Mouse (Mus musculus) limb, embryonic 14.5 days (tissue): ENCODE measurements around the gene Scd4. TPM values are rescaled to one million over a fixed set of nuclear protein-coding genes. Genes with fewer than 3 reads are reported as not detected.

Experiments
- ATAC-seq: fragments of 200-750 bp; cut with Nextera tagmentation; 2 replicates; pipeline ENCODE4 v1.8.0; 2017; ENCODE audit warnings: low read depth, moderate number of reproducible peaks, moderate TSS enrichment; ENCODE audit not compliant: low FRiP score
- DNase-seq: peaks from one replicate; pipeline ENCODE4 v3.0.0-alpha.2; 2015; ENCODE audit warnings: low spot score
- H3K27ac ChIP-seq: fragments of 300-500 bp; sonication (generic); replicated peaks from 2 replicates; pipeline ENCODE4 v1.5.1; 2014; ENCODE audit warnings: low read depth, mild to moderate bottlenecking, low read length, moderate library complexity, mixed read lengths
- H3K27me3 ChIP-seq: fragments of 300-500 bp; sonication (generic); 2 replicates; pipeline ENCODE4 v1.6.1; 2014; ENCODE audit warnings: low read length, mixed read lengths; ENCODE audit not compliant: control insufficient read depth, insufficient read depth
- H3K36me3 ChIP-seq: fragments of 300-500 bp; sonication (generic); 2 replicates; pipeline ENCODE4 v1.6.1; 2014; ENCODE audit warnings: mild to moderate bottlenecking, low read length, moderate library complexity, mixed read lengths; ENCODE audit not compliant: control insufficient read depth, insufficient read depth
- H3K4me1 ChIP-seq: fragments of 300-500 bp; sonication (generic); 2 replicates; pipeline ENCODE4 v1.6.1; 2014; ENCODE audit warnings: antibody characterized with exemption, low read length, mixed read lengths; ENCODE audit not compliant: control insufficient read depth, insufficient read depth
- H3K4me2 ChIP-seq: fragments of 300-500 bp; sonication (generic); replicated peaks from 2 replicates; pipeline ENCODE4 v1.6.1; 2014; ENCODE audit warnings: low read depth, mild to moderate bottlenecking, low read length, moderate library complexity; ENCODE audit not compliant: severe bottlenecking
- H3K4me3 ChIP-seq: fragments of 300-500 bp; sonication (generic); replicated peaks from 2 replicates; pipeline ENCODE4 v1.5.1; 2014; ENCODE audit warnings: low read length
- H3K9ac ChIP-seq: fragments of 300-500 bp; sonication (generic); 2 replicates; pipeline ENCODE4 v1.6.1; 2014; ENCODE audit warnings: mild to moderate bottlenecking, low read depth, low read length, moderate library complexity; ENCODE audit not compliant: severe bottlenecking
- H3K9me3 ChIP-seq: fragments of 300-500 bp; sonication (generic); 2 replicates; pipeline ENCODE4 v1.6.1; 2016; ENCODE audit warnings: low read length; ENCODE audit not compliant: control insufficient read depth
- POLR2A ChIP-seq: fragments of 200-500 bp; IDR thresholded peaks from 2 replicates; pipeline ENCODE4 v1.8.0; 2012; ENCODE audit warnings: inconsistent platforms, mild to moderate bottlenecking, moderate library complexity, borderline replicate concordance; ENCODE audit not compliant: insufficient read depth, insufficient read length; ENCODE audit errors: extremely low read depth
- WGBS: fragments of 180-500 bp; shearing (Covaris S2); extraction: QIAGEN DNeasy Blood & Tissue Kit; methylation state at CpG from one replicate; pipeline ENCODE4 v1.1.7; 2014; 5-methylcytosine and 5-hydroxymethylcytosine counted together
- polyA plus RNA-seq, 2 experiments: library from polyadenylated mRNA; depleted of rRNA in 1 of 2; stranded (reverse) in 1 of 2; unstranded in 1 of 2; fragments of >200 nt; fragmentation: Nextera tagmentation in 1 of 2; extraction: Ambion mirVana in 1 of 2; gene quantifications; 2 replicates each; pipeline versions ENCODE4 v1.2.1 to v1.2.3; 2012 to 2014

Gene Scd4
- polyA plus RNA-seq, 2 experiments = 0.12 to 0.80 TPM

GRCm38 (mm10) chr19:44304419-44304818, 28.5 kb upstream of the Scd4 start:
- no peak overlapping the region for H3K9ac ChIP-seq
- 83% methylated on average over 10 of the region's 10 CpGs for WGBS

GRCm38 (mm10) chr19:44304851-44305510, 27.9 kb upstream of the Scd4 start:
- no peak overlapping the region for H3K9ac ChIP-seq
- TF ChIP-seq POLR2A = no peak
- peaks cover 16% of the 10 kb centered on the region for H3K4me1 ChIP-seq
- DNase-seq = no peak
- 90% methylated on average over 16 of the region's 16 CpGs for WGBS
- H3K4me2 ChIP-seq = no peak overlapping the region
- no peak overlapping the region for H3K27ac ChIP-seq
- H3K9me3 ChIP-seq = no peaks in the 10 kb centered on the region
- ATAC-seq = no peak
- no peaks in the 10 kb centered on the region for H3K27me3 ChIP-seq
- peaks cover 93% of the 10 kb centered on the region for H3K36me3 ChIP-seq
- H3K4me3 ChIP-seq = no peak overlapping the region

More at GRCm38 (mm10) chr19:44304419-44304818, 28.5 kb upstream of the Scd4 start:
- no peak for TF ChIP-seq POLR2A
- H3K27ac ChIP-seq = no peak overlapping the region
- DNase-seq (no peak), ATAC-seq (no peak)
- no peak overlapping the region for H3K4me2 ChIP-seq
- H3K4me1 ChIP-seq = peaks cover 19% of the 10 kb centered on the region
- H3K27me3 ChIP-seq = no peaks in the 10 kb centered on the region
- H3K36me3 ChIP-seq = peaks cover 98% of the 10 kb centered on the region
- H3K9me3 ChIP-seq = no peaks in the 10 kb centered on the region
- H3K4me3 ChIP-seq = no peak overlapping the region

GRCm38 (mm10) chr19:44305701-44306100, 27.2 kb upstream of the Scd4 start:
- DNase-seq (no peak), ATAC-seq (no peak)
- no peak overlapping the region for H3K27ac ChIP-seq
- no peaks in the 10 kb centered on the region for H3K27me3 ChIP-seq
- H3K4me1 ChIP-seq = peaks cover 10% of the 10 kb centered on the region; the same call in 1 of the 2 replicates
- WGBS = 86% methylated on average over 15 of the region's 15 CpGs
- no peak for TF ChIP-seq POLR2A
- no peak overlapping the region for H3K9ac ChIP-seq
- no peaks in the 10 kb centered on the region for H3K9me3 ChIP-seq
- H3K4me2 ChIP-seq = no peak overlapping the region
- no peak overlapping the region for H3K4me3 ChIP-seq
- peaks cover 86% of the 10 kb centered on the region for H3K36me3 ChIP-seq

- Histone ChIP-seq H3K27ac (no peak overlapping the region), H3K4me1 (peaks cover 6% of the 10 kb centered on the region; the same call in 1 of the 2 replicates), H3K4me3 (no peak overlapping the region), H3K27me3 (no peaks in the 10 kb centered on the region), H3K9ac (no peak overlapping the region), H3K9me3 (no peaks in the 10 kb centered on the region), H3K36me3 (peaks cover 81% of the 10 kb centered on the region), H3K4me2 (no peak overlapping the region)
- TF ChIP-seq POLR2A = no peak
- ATAC-seq (no peak), DNase-seq (no peak)
- 79% methylated on average over 7 of the region's 7 CpGs for WGBS
Observed at GRCm38 (mm10) chr19:44306171-44306570, 26.7 kb upstream of the Scd4 start.

GRCm38 (mm10) chr19:44307101-44307914, 25.6 kb upstream of the Scd4 start:
- no peaks in the 10 kb centered on the region for H3K9me3 ChIP-seq
- no peak overlapping the region for H3K27ac ChIP-seq
- H3K4me1 ChIP-seq = peaks cover 3% of the 10 kb centered on the region; the same call in 1 of the 2 replicates
- H3K4me2 ChIP-seq = no peak overlapping the region
- no peak overlapping the region for H3K4me3 ChIP-seq
- no peak overlapping the region for H3K9ac ChIP-seq
- H3K36me3 ChIP-seq = peaks cover 70% of the 10 kb centered on the region
- WGBS = 82% methylated on average over 9 of the region's 9 CpGs
- DNase-seq (no peak), ATAC-seq (no peak)
- no peaks in the 10 kb centered on the region for H3K27me3 ChIP-seq
- TF ChIP-seq POLR2A = no peak
